Mouse (Mus musculus) granulocyte monocyte progenitor cell, adult 5-6 weeks (primary cell): ENCODE measurements at regions not wholly inside any gene's neighbourhood (a gene's known extent, or its start where the extent isn't known, plus 50 kb on each side); places are given as distances from the start of the nearest gene placed in this dataset.

Experiments used
- ATAC-seq: replicated peaks from 2 replicates; pipeline ENCODE4 v1.8.0; 2016; ENCODE audit warnings: mild to moderate bottlenecking, moderate TSS enrichment, inconsistent platforms; ENCODE audit not compliant: poor library complexity, severe bottlenecking

GRCm38 (mm10) chr1:72108678-72109077, 103.4 kb downstream of the Mreg start:
- ATAC-seq, result no peak

GRCm38 (mm10) chr1:72107125-72107524, 105.0 kb downstream of the Mreg start:
- ATAC-seq, result peak; percentile 92

GRCm38 (mm10) chr1:72106655-72107054, 105.5 kb downstream of the Mreg start:
- ATAC-seq, result peak; percentile 60

GRCm38 (mm10) chr1:72105435-72106057, 106.6 kb downstream of the Mreg start:
- no peak for ATAC-seq

GRCm38 (mm10) chr1:72103962-72104361, 108.1 kb downstream of the Mreg start:
- ATAC-seq, result no peak

GRCm38 (mm10) chr1:72103387-72103786, 108.7 kb downstream of the Mreg start:
- no peak for ATAC-seq

GRCm38 (mm10) chr1:72099447-72099846, 112.7 kb downstream of the Mreg start:
- no peak for ATAC-seq

- ATAC-seq, result no peak
Observed at GRCm38 (mm10) chr1:72091344-72091743, 120.8 kb downstream of the Mreg start.

- 0 out of 2 replicates have a peak, but pooled peaks have one; percentile 3 for ATAC-seq
Observed at GRCm38 (mm10) chr1:72085661-72086060, 126.4 kb downstream of the Mreg start.

GRCm38 (mm10) chr1:72084219-72084618, 127.9 kb downstream of the Mreg start:
- ATAC-seq, result no peak

- peak; percentile 78 for ATAC-seq
Observed at GRCm38 (mm10) chr1:72082366-72082765, 129.7 kb downstream of the Mreg start.

GRCm38 (mm10) chr1:72081811-72082210, 130.3 kb downstream of the Mreg start:
- no peak for ATAC-seq

GRCm38 (mm10) chr1:72078926-72079550, 133.1 kb downstream of the Mreg start:
- no peak for ATAC-seq

GRCm38 (mm10) chr1:72076341-72076740, 135.8 kb downstream of the Mreg start:
- no peak for ATAC-seq

- ATAC-seq, result no peak
Observed at GRCm38 (mm10) chr1:72075464-72075863, 136.6 kb downstream of the Mreg start.

GRCm38 (mm10) chr1:72073245-72073644, 138.9 kb downstream of the Mreg start:
- ATAC-seq, result no peak

GRCm38 (mm10) chr1:72070489-72070888, 141.6 kb downstream of the Mreg start:
- peak; percentile 44 for ATAC-seq

GRCm38 (mm10) chr1:72069056-72069455, 143.1 kb downstream of the Mreg start:
- no peak for ATAC-seq

GRCm38 (mm10) chr1:72065090-72065489, 147.0 kb downstream of the Mreg start:
- no peak for ATAC-seq

- ATAC-seq, result no peak
Observed at GRCm38 (mm10) chr1:72060393-72060792, 151.7 kb downstream of the Mreg start.

- no peak for ATAC-seq
Observed at GRCm38 (mm10) chr1:72058045-72058703, 153.9 kb downstream of the Mreg start.

- ATAC-seq, result no peak
Observed at GRCm38 (mm10) chr1:72054541-72054940, 157.6 kb downstream of the Mreg start.
